Mouse (Mus musculus) megakaryocyte, adult 5-6 weeks (primary cell): ENCODE results near the gene H2al1a. TPM values are rescaled to one million over a fixed set of nuclear protein-coding genes. Genes with fewer than 3 reads are reported as not detected.
"Not testable (repeated sequence)": the region's sequence is repeated elsewhere in the genome, so short reads cannot be mapped to it uniquely, and the experiment has no call there.

ENCODE experiments used
- ATAC-seq: 2 replicates; pipeline ENCODE4 v1.8.0; 2016; ENCODE audit warnings: mild to moderate bottlenecking, inconsistent platforms; ENCODE audit not compliant: poor library complexity, severe bottlenecking
- total RNA-seq, 2 experiments: library from RNA; stranded (forward) in 1 of 2; stranded (reverse) in 1 of 2; fragments of 153-499, 151-499 nt in 1 of 2; fragments of 221-1000, 200-1000 nt in 1 of 2; gene quantifications; 2 replicates each; pipeline versions ENCODE4 v1.2.3 to v1.2.4; 2015 to 2017

Gene H2al1a
- total RNA-seq, 2 experiments from 2014 or later = not detected

- ATAC-seq = not testable (repeated sequence)
These were observed 28.5 kb downstream of the H2al1a start, which contains the start of gene H2al1j for GRCm38 (mm10) chrX:11327522-11327921. Gene H2al1j (plus strand): TSS chrX:11327822.

- ATAC-seq = no peak
These were observed 46.7 kb downstream of the H2al1a start for GRCm38 (mm10) chrX:11345762-11346161.

GRCm38 (mm10) chrX:11346756-11347155 is 47.7 kb downstream of the H2al1a start:
- no peak for ATAC-seq

Other genes starting within 250 kb of the H2al1a start
- gene H2al1b, start 3.2 kb downstream of the H2al1a start, total RNA-seq (2015) = not detected in 2 replicates
- gene H2al1b, start 3.2 kb downstream of the H2al1a start, total RNA-seq (2017) = not detected in 2 replicates
- not detected in 2 replicates for gene H2al1c, start 6.4 kb downstream of the H2al1a start, total RNA-seq (2015)
- not detected in 2 replicates for gene H2al1c, start 6.4 kb downstream of the H2al1a start, total RNA-seq (2017)
- gene H2al1d, start 9.6 kb downstream of the H2al1a start, total RNA-seq (2015) = not detected in 2 replicates
- not detected in 2 replicates for gene H2al1d, start 9.6 kb downstream of the H2al1a start, total RNA-seq (2017)
- gene H2al1e, start 12.7 kb downstream of the H2al1a start, total RNA-seq (2015) = not detected in 2 replicates
- not detected in 2 replicates for gene H2al1e, start 12.7 kb downstream of the H2al1a start, total RNA-seq (2017)
- not detected in 2 replicates for gene H2al1f, start 15.9 kb downstream of the H2al1a start, total RNA-seq (2015)
- not detected in 2 replicates for gene H2al1f, start 15.9 kb downstream of the H2al1a start, total RNA-seq (2017)
- gene H2al1g, start 19.0 kb downstream of the H2al1a start, total RNA-seq (2015) = not detected in 2 replicates
- not detected in 2 replicates for gene H2al1g, start 19.0 kb downstream of the H2al1a start, total RNA-seq (2017)
- not detected in 2 replicates for gene H2al1h, start 22.2 kb downstream of the H2al1a start, total RNA-seq (2015)
- not detected in 2 replicates for gene H2al1h, start 22.2 kb downstream of the H2al1a start, total RNA-seq (2017)
- gene H2al1i, start 25.4 kb downstream of the H2al1a start, total RNA-seq (2015) = not detected in 2 replicates
- gene H2al1i, start 25.4 kb downstream of the H2al1a start, total RNA-seq (2017) = not detected in 2 replicates
- gene H2al1j, start 28.6 kb downstream of the H2al1a start, total RNA-seq (2015) = not detected in 2 replicates
- gene H2al1j, start 28.6 kb downstream of the H2al1a start, total RNA-seq (2017) = not detected in 2 replicates